Mouse (Mus musculus): ENCODE measurements around the gene Bmp8b. TPM values are rescaled to one million over a fixed set of nuclear protein-coding genes. Genes with fewer than 3 reads are reported as not detected.
A peak's percentile ranks its signal among the peaks of the same experiment; 100 is the strongest.
"Not testable (repeated sequence)": the region's sequence is repeated elsewhere in the genome, so short reads cannot be mapped to it uniquely, and the experiment has no call there.

The Bmp8b gene
- polyA plus RNA-seq, 1 experiment from 2014 or later = 0.30 TPM

DNA sequence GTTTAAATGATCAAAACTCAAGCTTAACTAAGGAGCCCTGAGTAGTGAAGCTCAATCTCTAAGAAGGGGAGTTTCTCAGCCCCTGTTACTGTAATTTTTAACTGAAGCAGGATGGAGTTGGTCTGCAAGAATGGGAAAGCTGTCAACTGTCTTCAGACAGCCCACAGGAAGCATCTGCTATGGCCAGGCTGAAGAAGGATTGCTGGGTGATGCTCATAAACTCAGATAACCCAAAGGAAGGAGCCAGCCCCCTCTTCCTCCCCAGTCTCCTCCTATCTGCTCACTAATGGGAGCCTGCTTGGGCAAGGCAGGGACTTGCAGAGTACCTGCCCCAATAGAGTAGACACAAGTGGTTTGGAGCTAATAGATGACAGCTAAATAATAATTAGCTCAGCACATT lies 50.9 kb downstream of the Bmp8b start:
- Histone ChIP-seq H3K4me1 (replicated peaks; ENCODE audit: control insufficient read depth, insufficient read depth, low read length) (no peaks in the 10 kb centered on the region), H3K4me2 (replicated peaks; ENCODE audit: low read depth) (no peak overlapping the region), H3K27ac (ENCODE audit: low read depth, low read length) (no peak overlapping the region), H3K36me3 (ENCODE audit: control insufficient read depth, insufficient read depth) (no peaks in the 10 kb centered on the region), H3K9me3 (ENCODE audit: control insufficient read depth) (no peaks in the 10 kb centered on the region), H3K27me3 (replicated peaks; ENCODE audit: control insufficient read depth, insufficient read depth, low read length) (no peaks in the 10 kb centered on the region), H3K9ac (ENCODE audit: low read depth, low read length) (no peak overlapping the region), H3K4me3 (ENCODE audit: low read depth, low read length) (no peak overlapping the region)
- ATAC-seq = no peak
- TF ChIP-seq CTCF (IDR thresholded peaks at IDR 0.05; ENCODE audit: low read depth) = no peak

DNA sequence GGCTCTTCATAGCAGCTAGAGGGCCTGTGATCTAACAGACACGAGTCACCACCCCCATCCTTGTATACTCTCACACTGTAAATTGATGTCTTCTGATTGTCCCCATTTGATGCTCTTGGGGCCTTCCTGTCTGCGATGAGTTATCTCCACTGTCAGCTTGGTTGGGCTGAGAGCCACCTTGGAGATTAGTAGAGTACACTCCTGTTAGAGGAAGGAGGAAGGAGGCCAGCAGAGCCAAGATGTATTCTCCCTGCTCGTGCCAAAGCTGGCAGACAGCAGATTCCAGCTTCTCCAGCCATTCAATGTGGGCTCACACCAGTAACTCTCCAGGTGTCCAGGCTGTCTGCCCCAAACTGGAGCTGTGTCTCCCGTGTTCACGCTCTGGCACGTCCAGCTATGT lies 55.6 kb downstream of the Bmp8b start:
- TF ChIP-seq CTCF (IDR thresholded peaks at IDR 0.05; ENCODE audit: low read depth) = no peak
- H3K27me3 ChIP-seq (replicated peaks; ENCODE audit: control insufficient read depth, insufficient read depth, low read length) = no peaks in the 10 kb centered on the region
- no peak overlapping the region for H3K4me3 ChIP-seq (ENCODE audit: low read depth, low read length)
- no peaks in the 10 kb centered on the region for H3K36me3 ChIP-seq (ENCODE audit: control insufficient read depth, insufficient read depth)
- no peak for ATAC-seq
- WGBS = 82% methylated on average over 6 of the region's 6 CpGs
- H3K9me3 ChIP-seq (ENCODE audit: control insufficient read depth) = no peaks in the 10 kb centered on the region
- H3K4me2 ChIP-seq (replicated peaks; ENCODE audit: low read depth) = no peak overlapping the region
- H3K4me1 ChIP-seq (replicated peaks; ENCODE audit: control insufficient read depth, insufficient read depth, low read length) = no peaks in the 10 kb centered on the region
- no peak overlapping the region for H3K9ac ChIP-seq (ENCODE audit: low read depth, low read length)
- no peak overlapping the region for H3K27ac ChIP-seq (ENCODE audit: low read depth, low read length)

DNA sequence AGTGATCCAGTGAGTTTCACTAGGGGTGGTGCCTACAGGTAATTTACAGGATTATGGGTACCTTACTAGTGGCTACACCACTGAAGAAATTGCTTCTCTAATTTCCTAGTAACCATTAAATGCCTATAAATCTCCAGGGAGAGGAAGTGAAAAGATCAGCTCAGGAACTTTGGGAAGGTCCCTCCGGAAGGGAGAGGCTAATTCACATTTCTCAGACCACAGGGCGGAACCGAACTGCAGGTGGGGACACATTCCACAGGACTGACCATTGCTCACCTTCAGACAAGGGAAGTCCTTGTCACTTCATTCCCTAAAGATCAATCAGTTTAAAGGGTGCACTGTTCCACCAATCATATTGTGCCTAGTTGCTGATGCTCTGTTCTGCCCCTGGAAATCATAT lies 56.3 kb downstream of the Bmp8b start:
- H3K9me3 ChIP-seq (ENCODE audit: control insufficient read depth); H3K4me3 ChIP-seq (ENCODE audit: low read depth, low read length); H3K4me2 ChIP-seq (replicated peaks; ENCODE audit: low read depth); H3K9ac ChIP-seq (ENCODE audit: low read depth, low read length); ATAC-seq; H3K36me3 ChIP-seq (ENCODE audit: control insufficient read depth, insufficient read depth); H3K27me3 ChIP-seq (replicated peaks; ENCODE audit: control insufficient read depth, insufficient read depth, low read length); H3K4me1 ChIP-seq (replicated peaks; ENCODE audit: control insufficient read depth, insufficient read depth, low read length); H3K27ac ChIP-seq (ENCODE audit: low read depth, low read length): not testable (repeated sequence)
- 70% methylated on average over 3 of the region's 3 CpGs for WGBS

DNA sequence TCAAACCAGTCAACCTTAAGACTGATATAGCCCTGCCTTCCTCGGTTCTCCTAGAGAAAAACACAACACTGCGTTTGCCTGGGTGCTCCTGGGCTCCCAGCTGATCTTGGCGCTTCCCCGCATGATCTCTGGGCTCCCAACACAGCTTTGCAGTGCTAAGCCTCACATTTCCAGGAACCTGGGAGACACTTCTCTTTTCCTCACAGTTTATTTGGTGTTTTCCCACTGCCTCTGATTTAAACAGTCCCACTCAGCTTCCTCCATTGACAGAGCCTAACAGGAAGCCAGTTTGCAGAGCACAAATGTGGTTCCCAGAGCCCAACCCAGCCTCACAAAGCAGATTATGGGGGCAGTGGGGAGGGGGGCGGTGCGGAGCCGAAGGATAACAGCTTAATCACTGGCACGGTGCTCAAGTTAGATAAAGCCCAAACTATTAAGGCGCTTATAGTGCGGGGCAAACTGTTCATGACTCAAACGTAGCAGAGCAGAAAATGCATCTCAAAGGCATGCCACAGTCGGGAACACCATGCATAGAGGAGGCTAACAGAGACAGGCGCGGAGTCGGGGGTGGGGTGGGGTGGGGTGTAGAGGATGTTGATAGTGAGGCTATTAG lies 57.4 kb downstream of the Bmp8b start:
- no peak for ATAC-seq
- no peak for TF ChIP-seq CTCF (IDR thresholded peaks at IDR 0.05; ENCODE audit: low read depth)
- H3K27ac ChIP-seq (ENCODE audit: low read depth, low read length) = no peak overlapping the region
- no peaks in the 10 kb centered on the region; the same call in 1 of the 2 replicates for H3K9me3 ChIP-seq (ENCODE audit: control insufficient read depth)
- 9% methylated on average over 15 of the region's 15 CpGs for WGBS
- no peak overlapping the region; the same call in 1 of the 2 replicates for H3K4me2 ChIP-seq (replicated peaks; ENCODE audit: low read depth)
- H3K4me1 ChIP-seq (replicated peaks; ENCODE audit: control insufficient read depth, insufficient read depth, low read length) = no peaks in the 10 kb centered on the region
- H3K4me3 ChIP-seq (ENCODE audit: low read depth, low read length) = no peak overlapping the region
- no peaks in the 10 kb centered on the region for H3K36me3 ChIP-seq (ENCODE audit: control insufficient read depth, insufficient read depth)
- H3K9ac ChIP-seq (ENCODE audit: low read depth, low read length) = no peak overlapping the region
- H3K27me3 ChIP-seq (replicated peaks; ENCODE audit: control insufficient read depth, insufficient read depth, low read length) = no peaks in the 10 kb centered on the region

DNA sequence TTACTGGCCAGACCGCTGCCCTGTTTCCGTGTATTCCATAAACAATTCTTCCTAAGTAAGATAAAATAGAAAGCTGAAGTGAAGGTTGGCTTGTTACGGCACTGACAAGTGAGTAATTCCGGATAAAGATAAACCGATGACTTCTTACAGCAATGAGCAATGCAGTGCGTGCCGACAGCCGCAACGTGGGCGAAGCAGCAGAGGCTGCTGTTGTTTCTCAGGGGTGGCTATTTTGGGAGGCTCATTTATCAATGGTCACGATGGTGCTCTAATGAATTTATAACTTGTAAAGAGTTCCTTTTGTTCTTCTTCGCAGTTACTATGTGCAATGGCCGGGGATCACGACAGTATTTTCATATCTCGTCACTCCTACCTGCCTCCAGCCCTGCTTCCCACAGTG lies 59.2 kb downstream of the Bmp8b start:
- H3K27ac ChIP-seq (ENCODE audit: low read depth, low read length) = no peak overlapping the region
- H3K4me1 ChIP-seq (replicated peaks; ENCODE audit: control insufficient read depth, insufficient read depth, low read length) = no peaks in the 10 kb centered on the region
- H3K9ac ChIP-seq (ENCODE audit: low read depth, low read length) = no peak overlapping the region
- no peak overlapping the region for H3K4me2 ChIP-seq (replicated peaks; ENCODE audit: low read depth)
- no peaks in the 10 kb centered on the region for H3K36me3 ChIP-seq (ENCODE audit: control insufficient read depth, insufficient read depth)
- 65% methylated on average over 15 of the region's 15 CpGs for WGBS
- no peaks in the 10 kb centered on the region for H3K27me3 ChIP-seq (replicated peaks; ENCODE audit: control insufficient read depth, insufficient read depth, low read length)
- TF ChIP-seq CTCF (IDR thresholded peaks at IDR 0.05; ENCODE audit: low read depth) = no peak
- no peak overlapping the region for H3K4me3 ChIP-seq (ENCODE audit: low read depth, low read length)
- H3K9me3 ChIP-seq (ENCODE audit: control insufficient read depth) = no peaks in the 10 kb centered on the region; the same call in 1 of the 2 replicates
- no peak for ATAC-seq

DNA sequence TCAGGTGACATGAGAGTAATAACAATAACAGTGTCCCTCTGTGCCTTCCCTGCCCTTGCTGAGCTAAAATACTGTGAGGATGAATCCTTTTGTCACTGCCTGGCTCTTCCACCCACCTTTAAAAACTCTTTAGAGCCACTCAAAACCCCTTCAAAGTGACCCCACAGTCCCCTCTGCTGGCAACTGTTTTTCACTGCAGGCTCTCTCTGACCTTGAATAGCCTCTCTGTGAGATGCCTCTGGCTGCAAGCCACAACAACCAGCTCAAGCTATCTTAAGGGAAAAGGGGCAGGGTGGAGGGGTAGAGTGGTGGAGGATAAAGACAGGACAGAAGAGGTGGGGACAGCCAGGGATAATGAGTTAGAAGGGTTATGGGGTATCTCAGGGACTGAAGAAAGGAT lies 66.8 kb downstream of the Bmp8b start:
- H3K4me2 ChIP-seq (replicated peaks; ENCODE audit: low read depth) = no peak overlapping the region
- no peak for ATAC-seq
- no peak overlapping the region for H3K9ac ChIP-seq (ENCODE audit: low read depth, low read length)
- no peaks in the 10 kb centered on the region for H3K4me1 ChIP-seq (replicated peaks; ENCODE audit: control insufficient read depth, insufficient read depth, low read length)
- H3K36me3 ChIP-seq (ENCODE audit: control insufficient read depth, insufficient read depth) = no peaks in the 10 kb centered on the region
- no peak overlapping the region for H3K4me3 ChIP-seq (ENCODE audit: low read depth, low read length)
- TF ChIP-seq CTCF (IDR thresholded peaks at IDR 0.05; ENCODE audit: low read depth) = 0 out of 2 replicates have a peak, but pooled peaks have one; percentile 29
- H3K27me3 ChIP-seq (replicated peaks; ENCODE audit: control insufficient read depth, insufficient read depth, low read length) = 0 out of 2 replicates have a peak, but pooled peaks cover 4% of the 10 kb centered on the region
- H3K9me3 ChIP-seq (ENCODE audit: control insufficient read depth) = no peaks in the 10 kb centered on the region
- H3K27ac ChIP-seq (ENCODE audit: low read depth, low read length) = no peak overlapping the region

Other genes starting within 250 kb of the Bmp8b start
- 58.4 and 60.4 TPM in 2 replicates for gene Cap1, start 219.1 kb upstream of the Bmp8b start, polyA plus RNA-seq (2015; fragmentation: Nextera tagmentation; extraction: Ambion mirVana)
- 189 and 247 TPM in 2 replicates for gene Mfsd2a, start 144.0 kb upstream of the Bmp8b start, polyA plus RNA-seq (2015; fragmentation: Nextera tagmentation; extraction: Ambion mirVana)
- 2.5 and 2.9 TPM in 2 replicates for gene Mycl, start 109.5 kb upstream of the Bmp8b start, polyA plus RNA-seq (2015; fragmentation: Nextera tagmentation; extraction: Ambion mirVana)
- gene Trit1, start 88.6 kb upstream of the Bmp8b start, polyA plus RNA-seq (2015; fragmentation: Nextera tagmentation; extraction: Ambion mirVana) = 5.6 and 5.8 TPM in 2 replicates
- 0.31 and 0.52 TPM in 2 replicates for gene Oxct2b, start 11.1 kb downstream of the Bmp8b start, polyA plus RNA-seq (2015; fragmentation: Nextera tagmentation; extraction: Ambion mirVana)
- 30.9 and 31.5 TPM in 2 replicates for gene Ppie, start 34.8 kb downstream of the Bmp8b start, polyA plus RNA-seq (2015; fragmentation: Nextera tagmentation; extraction: Ambion mirVana)
- 5.0 and 7.2 TPM in 2 replicates for gene Hpcal4, start 78.1 kb downstream of the Bmp8b start, polyA plus RNA-seq (2015; fragmentation: Nextera tagmentation; extraction: Ambion mirVana)
- not detected in 2 replicates for gene Nt5c1a, start 96.3 kb downstream of the Bmp8b start, polyA plus RNA-seq (2015; fragmentation: Nextera tagmentation; extraction: Ambion mirVana)
- gene Heyl, start 128.4 kb downstream of the Bmp8b start, polyA plus RNA-seq (2015; fragmentation: Nextera tagmentation; extraction: Ambion mirVana) = 4.3 and 4.5 TPM in 2 replicates
- 12.6 and 15.0 TPM in 2 replicates for gene Pabpc4, start 157.2 kb downstream of the Bmp8b start, polyA plus RNA-seq (2015; fragmentation: Nextera tagmentation; extraction: Ambion mirVana)
- gene Oxct2a, start 218.5 kb downstream of the Bmp8b start, polyA plus RNA-seq (2015; fragmentation: Nextera tagmentation; extraction: Ambion mirVana) = 0.21 and 0.24 TPM in 2 replicates
- 7.3 and 8.1 TPM in 2 replicates for gene Bmp8a, start 238.1 kb downstream of the Bmp8b start, polyA plus RNA-seq (2015; fragmentation: Nextera tagmentation; extraction: Ambion mirVana)